Mouse (Mus musculus) left cerebral cortex, postnatal 36 days (tissue): ENCODE data around the gene Cntrob. TPM values are rescaled to one million over a fixed set of nuclear protein-coding genes. Genes with fewer than 3 reads are reported as not detected.
"Not testable (repeated sequence)": the region's sequence is repeated elsewhere in the genome, so short reads cannot be mapped to it uniquely, and the experiment has no call there.

Experiments
- DNase-seq, 2 experiments: peaks; one replicate each; pipeline ENCODE4 v3.0.0; 2021 to 2022; ENCODE audit warnings: low spot score in 2 of 2, mixed read lengths in 1 of 2
- intact Hi-C: fragments of 180-260 bp; cut with DNase I; formaldehyde crosslinking; loops from one replicate; pipeline ENCODE4 v1.15.1; 2025
- total RNA-seq, 2 experiments: library from RNA; stranded (reverse); gene quantifications; 2 replicates each; pipeline ENCODE4 v1.2.3; 2021

The Cntrob gene
- total RNA-seq, 2 experiments from 2014 or later, result 15.5 to 24.2 TPM

GRCm38 (mm10) chr11:69318000-69318399 lies 5.6 kb downstream of the Cntrob start:
- DNase-seq, intact Hi-C loops: not testable (repeated sequence)

GRCm38 (mm10) chr11:69316361-69316760 lies 7.2 kb downstream of the Cntrob start:
- intact Hi-C loops, result no loop called here
- DNase-seq, result no peak

- DNase-seq, result no peak
- intact Hi-C loops, result no loop called here
These were observed 12.3 kb downstream of the Cntrob start for GRCm38 (mm10) chr11:69311266-69311665.

GRCm38 (mm10) chr11:69306039-69306438 lies 17.5 kb downstream of the Cntrob start:
- DNase-seq, result no peak
- intact Hi-C loops, result no loop called here

- intact Hi-C loops, result no loop called here
These were observed 18.3 kb downstream of the Cntrob start for GRCm38 (mm10) chr11:69305291-69305690.

GRCm38 (mm10) chr11:69302817-69303216 lies 20.8 kb downstream of the Cntrob start:
- DNase-seq, result no peak

More at GRCm38 (mm10) chr11:69305291-69305690, 18.3 kb downstream of the Cntrob start:
- DNase-seq, result no peak

GRCm38 (mm10) chr11:69298231-69298630 lies 25.3 kb downstream of the Cntrob start:
- DNase-seq, result no peak
- intact Hi-C loops, result no loop called here

More at GRCm38 (mm10) chr11:69302817-69303216, 20.8 kb downstream of the Cntrob start:
- intact Hi-C loops, result no loop called here

GRCm38 (mm10) chr11:69297799-69298198 lies 25.8 kb downstream of the Cntrob start:
- intact Hi-C loops, result no loop called here
- DNase-seq, result no peak

GRCm38 (mm10) chr11:69295286-69295685 lies 28.3 kb downstream of the Cntrob start:
- DNase-seq, result peak; percentile 17 to 21
- intact Hi-C loops, result no loop called here

- intact Hi-C loops, result no loop called here
- DNase-seq, result no peak
These were observed 32.5 kb downstream of the Cntrob start for GRCm38 (mm10) chr11:69291111-69291510.

GRCm38 (mm10) chr11:69277267-69277666 lies 46.3 kb downstream of the Cntrob start:
- intact Hi-C loops, result no loop called here

GRCm38 (mm10) chr11:69276081-69276480 lies 47.5 kb downstream of the Cntrob start:
- no peak for DNase-seq
- intact Hi-C loops, result no loop called here

More at GRCm38 (mm10) chr11:69277267-69277666, 46.3 kb downstream of the Cntrob start:
- no peak for DNase-seq

- intact Hi-C loops, result no loop called here
- no peak for DNase-seq
These were observed 47.9 kb downstream of the Cntrob start for GRCm38 (mm10) chr11:69275650-69276049.

GRCm38 (mm10) chr11:69272122-69272740 lies 51.3 kb downstream of the Cntrob start:
- peak; percentile 62 to 69 for DNase-seq
- intact Hi-C loops, result loop anchor here (2.0 kb wide), 1 partner anchor 119 kb away; no protein-coding TSS in a partner anchor

- DNase-seq, result peak; percentile 44 to 68
- intact Hi-C loops, result loop anchor here (5.0 kb wide), 2 partner anchors 53 to 243 kb away; partner anchors contain the start of genes Cntrob and Trappc1
These were observed 54.0 kb downstream of the Cntrob start for GRCm38 (mm10) chr11:69269575-69269974.

GRCm38 (mm10) chr11:69268100-69268499 lies 55.5 kb downstream of the Cntrob start:
- no peak for DNase-seq
- intact Hi-C loops, result loop anchor here (5.0 kb wide), 2 partner anchors 54 to 244 kb away; partner anchors contain the start of genes Cntrob and Trappc1

- no peak for DNase-seq
- intact Hi-C loops, result loop anchor here (2.0 to 5.0 kb wide), 3 partner anchors 55 to 245 kb away; partner anchors contain the start of genes Cntrob, Cyb5d1, Naa38 and Trappc1
These were observed 56.2 kb downstream of the Cntrob start for GRCm38 (mm10) chr11:69267341-69267740.

- intact Hi-C loops, result loop anchor here (1.0 to 5.0 kb wide), 4 partner anchors 56 to 246 kb away; partner anchors contain the start of genes Cntrob, Cyb5d1, Naa38 and Trappc1
- peak; percentile 74 to 77 for DNase-seq
These were observed 57.3 kb downstream of the Cntrob start for GRCm38 (mm10) chr11:69266253-69266652.

- no peak for DNase-seq
- intact Hi-C loops, result loop anchor here (5.0 kb wide), 2 partner anchors 57 to 247 kb away; partner anchors contain the start of genes Cntrob and Trappc1
These were observed 58.2 kb downstream of the Cntrob start for GRCm38 (mm10) chr11:69265410-69265809.

GRCm38 (mm10) chr11:69264276-69264675 lies 59.3 kb downstream of the Cntrob start:
- intact Hi-C loops, result no loop called here
- DNase-seq, result no peak

- intact Hi-C loops, result no loop called here
- no peak for DNase-seq
These were observed 63.5 kb downstream of the Cntrob start for GRCm38 (mm10) chr11:69260111-69260510.
